Mouse (Mus musculus) midbrain, embryonic 10.5 days (tissue): ENCODE data around the gene Kcnk5. TPM values are rescaled to one million over a fixed set of nuclear protein-coding genes. Genes with fewer than 3 reads are reported as not detected.

ENCODE experiments used
- DNase-seq: peaks from one replicate; pipeline ENCODE4 v3.0.0-alpha.2; 2017; ENCODE audit warnings: low spot score
- H3K27ac ChIP-seq: fragments of 300-500 bp; sonication (generic); replicated peaks from 2 replicates; pipeline ENCODE4 v1.5.1; 2016; ENCODE audit warnings: mild to moderate bottlenecking
- H3K27me3 ChIP-seq: fragments of 300-500 bp; sonication (generic); 2 replicates; pipeline ENCODE4 v1.6.1; 2016; ENCODE audit warnings: low read depth, mild to moderate bottlenecking; ENCODE audit not compliant: poor library complexity, severe bottlenecking
- H3K36me3 ChIP-seq: fragments of 300-500 bp; sonication (generic); 2 replicates; pipeline ENCODE4 v1.6.1; 2016; ENCODE audit warnings: mild to moderate bottlenecking, moderate library complexity
- H3K4me1 ChIP-seq: fragments of 300-500 bp; sonication (generic); 2 replicates; pipeline ENCODE4 v1.6.1; 2016
- H3K4me3 ChIP-seq: fragments of 300-500 bp; sonication (generic); 2 replicates; pipeline ENCODE4 v1.5.1; 2016; ENCODE audit warnings: mild to moderate bottlenecking, moderate library complexity
- H3K9me3 ChIP-seq: fragments of 300-500 bp; sonication (generic); replicated peaks from 2 replicates; pipeline ENCODE4 v1.6.1; 2016; ENCODE audit warnings: mild to moderate bottlenecking
- WGBS: fragments of 180-500 bp; shearing (Covaris S2); methylation state at CpG from one replicate; pipeline ENCODE4 v1.1.7; 2016; 5-methylcytosine and 5-hydroxymethylcytosine counted together
- polyA plus RNA-seq: library from polyadenylated mRNA; unstranded; fragments of >200 nt; fragmentation: Nextera tagmentation; extraction: Ambion mirVana; gene quantifications from 2 replicates; pipeline ENCODE4 v1.2.1, GENCODE M21; 2016

Kcnk5 gene
- polyA plus RNA-seq, 1 experiment from 2014 or later, result 10.2 TPM

DNA sequence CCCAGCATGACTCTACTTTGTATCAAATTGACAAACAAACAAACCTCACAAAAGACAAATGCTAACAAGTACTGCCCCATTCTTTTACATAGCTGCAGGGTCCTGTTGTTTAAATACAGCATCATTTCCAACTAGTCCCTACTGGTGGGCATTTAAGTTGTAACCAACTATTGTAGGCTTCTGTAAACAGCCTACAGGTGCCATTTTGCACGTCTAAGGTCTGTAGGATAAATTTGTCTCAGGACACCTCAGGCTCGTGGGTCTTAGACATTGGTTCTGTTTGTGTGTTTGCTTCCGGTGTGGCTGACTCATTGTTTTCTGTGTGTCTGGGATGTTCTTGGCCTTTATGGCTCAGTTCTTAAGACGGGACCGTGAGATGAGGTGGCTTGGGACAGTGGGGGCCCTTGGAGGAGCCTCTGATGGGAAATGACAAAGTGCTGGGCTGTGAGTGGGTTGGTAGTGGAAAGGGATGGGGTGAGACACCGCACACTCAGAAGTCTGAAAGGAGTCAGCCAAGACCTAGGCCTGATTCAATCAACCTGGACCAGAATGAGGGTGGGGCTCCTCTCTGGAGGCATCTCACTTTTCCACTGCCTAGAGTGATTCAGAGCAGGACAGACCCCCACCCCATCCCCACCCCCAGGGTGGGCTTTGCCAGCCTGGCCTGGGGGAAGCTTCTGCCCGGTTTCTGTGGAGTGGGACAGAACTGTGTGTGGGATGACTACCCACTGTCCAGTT is 35.1 kb upstream of the Kcnk5 start:
- Histone ChIP-seq H3K4me1 (peaks cover 34% of the 10 kb centered on the region), H3K9me3 (no peaks in the 10 kb centered on the region), H3K36me3 (no peaks in the 10 kb centered on the region), H3K27me3 (peaks cover 20% of the 10 kb centered on the region; the same call in 1 of the 2 replicates), H3K4me3 (no peak overlapping the region), H3K27ac (0 out of 2 replicates have a peak overlapping the region, but pooled peaks have one; percentile 38)
- 78% methylated on average over 7 of the region's 7 CpGs for WGBS
- DNase-seq, result no peak

DNA sequence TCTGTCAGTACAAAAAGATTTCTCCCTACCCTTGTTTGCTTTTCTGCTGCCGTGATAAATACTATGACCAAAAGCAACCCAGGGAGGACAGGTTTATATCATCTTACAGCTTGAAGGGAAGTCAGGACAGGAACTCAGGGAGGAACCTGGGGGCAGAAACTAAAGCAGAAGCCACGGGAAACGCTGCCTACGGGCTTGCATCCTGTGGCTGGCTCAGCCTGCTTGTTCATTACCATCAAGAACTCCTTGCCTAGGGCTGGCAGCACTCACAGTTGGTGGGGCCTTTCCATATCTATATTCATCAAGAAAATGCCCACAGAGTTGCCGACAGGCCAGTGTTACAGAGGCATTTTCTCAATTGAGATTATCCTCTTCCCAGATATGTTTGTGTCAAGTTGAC is 34.2 kb upstream of the Kcnk5 start:
- WGBS, result 74% methylated on average over 5 of the region's 5 CpGs
- Histone ChIP-seq H3K36me3 (no peaks in the 10 kb centered on the region), H3K27ac (no peak overlapping the region), H3K4me3 (no peak overlapping the region), H3K9me3 (no peaks in the 10 kb centered on the region), H3K27me3 (peaks cover 20% of the 10 kb centered on the region; the same call in 1 of the 2 replicates), H3K4me1 (peaks cover 32% of the 10 kb centered on the region)
- DNase-seq, result no peak

DNA sequence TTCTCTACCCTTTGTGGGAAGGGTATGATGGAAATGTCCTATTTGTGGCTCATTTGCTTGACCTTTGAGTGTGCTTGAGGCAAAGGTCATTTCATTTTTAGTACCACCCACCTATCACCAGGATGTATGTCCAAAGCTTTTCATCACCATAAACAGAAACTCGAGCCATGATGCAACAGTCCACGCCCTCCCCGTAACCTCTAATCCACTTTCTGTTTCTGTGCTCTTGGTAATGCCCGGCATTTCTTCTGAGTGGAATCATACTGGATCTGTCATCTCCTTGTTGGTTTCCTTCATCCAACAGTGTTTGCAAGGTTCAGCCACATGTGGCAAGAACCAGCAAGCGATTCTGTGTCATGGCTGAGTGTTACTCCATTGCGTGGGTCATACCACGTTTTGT is 32.5 kb upstream of the Kcnk5 start:
- DNase-seq, result no peak

DNA sequence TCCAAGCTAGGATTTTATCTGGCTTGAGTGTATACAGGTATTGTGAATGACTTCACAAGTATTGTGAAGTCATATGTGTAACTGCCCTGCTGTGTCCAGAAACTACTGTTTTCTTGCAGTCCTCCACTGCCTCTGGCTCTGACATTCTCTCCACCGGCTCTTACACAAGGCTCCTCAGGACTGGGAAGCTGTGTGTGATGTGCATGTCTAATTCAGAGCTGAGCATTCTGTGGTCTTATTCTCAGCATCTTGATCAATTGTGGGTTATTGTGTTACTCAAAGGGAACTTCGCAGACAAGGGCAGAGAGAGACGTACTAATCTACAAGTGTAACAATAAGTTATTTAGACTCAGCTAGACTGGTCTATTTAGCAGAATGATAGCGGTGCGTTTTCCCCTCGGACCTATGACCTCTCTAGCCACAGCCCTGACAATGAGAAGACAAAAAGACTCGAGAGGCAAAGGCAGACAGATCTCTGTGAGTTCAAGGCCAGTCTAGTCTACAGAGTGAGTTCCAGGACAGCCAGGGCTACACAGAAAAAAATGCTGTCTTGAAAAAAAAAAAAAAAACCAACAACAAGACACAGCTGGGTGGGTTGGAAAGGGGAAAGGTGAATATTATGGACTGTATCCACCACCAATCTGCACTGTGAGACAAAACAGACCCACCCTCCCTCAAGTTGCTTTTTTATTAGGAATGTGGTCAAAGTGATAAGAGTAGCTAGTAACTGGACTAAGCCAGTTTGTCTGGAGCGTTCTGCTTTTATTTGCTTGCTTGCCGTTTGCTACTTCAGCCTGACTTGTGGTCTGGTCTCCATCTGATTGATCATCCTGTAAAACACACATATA is 30.4 kb upstream of the Kcnk5 start:
- no peaks in the 10 kb centered on the region for H3K9me3 ChIP-seq
- H3K27ac ChIP-seq, result peak overlapping the region; percentile 15; the same call in 1 of the 2 replicates
- H3K27me3 ChIP-seq, result peaks cover 41% of the 10 kb centered on the region
- no peaks in the 10 kb centered on the region for H3K36me3 ChIP-seq
- 45% methylated on average over 9 of the region's 9 CpGs for WGBS
- peak; percentile 23 for DNase-seq
- no peak overlapping the region for H3K4me3 ChIP-seq
- peaks cover 34% of the 10 kb centered on the region for H3K4me1 ChIP-seq

More for the DNA sequence above, 32.5 kb upstream of the Kcnk5 start:
- H3K27me3 ChIP-seq, result peaks cover 34% of the 10 kb centered on the region
- H3K27ac ChIP-seq, result no peak overlapping the region
- H3K36me3 ChIP-seq, result no peaks in the 10 kb centered on the region
- H3K9me3 ChIP-seq, result no peaks in the 10 kb centered on the region
- peaks cover 32% of the 10 kb centered on the region for H3K4me1 ChIP-seq
- WGBS, result 90% methylated on average over 7 of the region's 7 CpGs
- no peak overlapping the region for H3K4me3 ChIP-seq

DNA sequence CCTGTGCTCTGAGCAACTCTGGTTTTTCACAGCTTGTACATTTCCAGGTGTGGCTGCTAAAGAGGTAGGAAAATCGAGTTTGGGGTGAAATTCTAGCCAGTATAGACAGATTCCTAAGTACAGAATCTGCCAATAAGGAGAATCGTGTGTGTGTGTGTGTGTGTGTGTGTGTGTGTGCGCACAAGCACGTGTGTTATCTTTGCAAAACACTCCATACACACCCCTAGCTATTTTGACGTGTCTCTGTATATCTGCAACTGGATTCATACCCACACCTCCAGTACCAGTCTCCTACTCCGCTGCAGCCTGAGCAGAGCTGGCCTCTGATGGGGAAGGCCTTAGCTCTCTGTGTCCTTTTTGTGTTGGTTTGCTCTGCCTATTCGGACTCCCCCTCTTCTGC is 28.3 kb upstream of the Kcnk5 start:
- Histone ChIP-seq H3K9me3 (no peaks in the 10 kb centered on the region), H3K36me3 (no peaks in the 10 kb centered on the region), H3K27ac (no peak overlapping the region), H3K4me1 (peaks cover 32% of the 10 kb centered on the region), H3K27me3 (peaks cover 29% of the 10 kb centered on the region), H3K4me3 (no peak overlapping the region)
- 82% methylated on average over 7 of the region's 7 CpGs for WGBS
- no peak for DNase-seq

DNA sequence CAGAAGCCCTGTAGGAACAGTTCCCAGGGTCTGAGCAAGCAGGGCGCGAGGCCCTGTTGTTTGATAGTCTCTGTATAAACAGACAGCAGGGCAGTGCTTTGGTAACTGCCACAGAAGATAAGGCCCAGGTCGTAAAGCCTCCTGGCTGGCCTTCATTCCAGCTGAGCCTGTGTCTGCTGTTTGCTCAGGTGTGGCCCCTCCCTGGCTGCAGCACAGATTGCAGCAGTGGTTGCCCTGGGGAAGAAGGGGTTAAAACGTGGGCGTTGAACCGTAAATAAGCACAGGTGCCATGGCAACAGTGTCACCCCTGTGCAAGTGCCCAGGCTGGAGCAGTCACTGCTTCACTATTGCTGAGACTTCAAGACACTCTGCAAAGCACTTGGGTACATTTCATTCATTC is 26.8 kb upstream of the Kcnk5 start:
- no peaks in the 10 kb centered on the region for H3K9me3 ChIP-seq
- DNase-seq, result peak; percentile 37
- 16% methylated on average over 6 of the region's 6 CpGs for WGBS
- H3K36me3 ChIP-seq, result no peaks in the 10 kb centered on the region
- H3K27ac ChIP-seq, result 0 out of 2 replicates have a peak overlapping the region, but pooled peaks have one; percentile 42
- H3K4me3 ChIP-seq, result no peak overlapping the region
- peaks cover 37% of the 10 kb centered on the region for H3K27me3 ChIP-seq
- peaks cover 32% of the 10 kb centered on the region for H3K4me1 ChIP-seq

DNA sequence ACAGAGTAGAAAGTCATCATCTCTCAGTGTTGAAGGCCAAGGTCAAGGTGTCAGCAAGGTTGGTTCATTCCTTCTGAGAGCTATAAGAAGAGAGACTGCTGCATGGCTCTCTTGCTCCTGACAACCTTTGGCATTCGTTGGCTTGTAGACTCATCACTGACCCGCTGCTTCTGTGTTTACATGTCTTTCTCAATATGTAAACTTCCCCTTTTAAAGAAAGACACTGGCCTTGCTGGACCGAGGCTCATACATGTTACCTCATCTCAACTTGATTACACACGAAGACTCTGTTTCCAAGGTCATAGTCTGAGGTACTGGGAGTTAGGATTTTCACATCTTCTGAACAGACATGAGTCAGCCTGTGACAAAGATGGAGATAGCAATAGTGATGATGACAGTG is 24.1 kb upstream of the Kcnk5 start:
- 87% methylated on average over 4 of the region's 4 CpGs for WGBS
- Histone ChIP-seq H3K27me3 (peaks cover 33% of the 10 kb centered on the region), H3K4me1 (peaks cover 23% of the 10 kb centered on the region), H3K4me3 (no peak overlapping the region), H3K36me3 (no peaks in the 10 kb centered on the region), H3K27ac (no peak overlapping the region), H3K9me3 (no peaks in the 10 kb centered on the region)
- DNase-seq, result no peak

DNA sequence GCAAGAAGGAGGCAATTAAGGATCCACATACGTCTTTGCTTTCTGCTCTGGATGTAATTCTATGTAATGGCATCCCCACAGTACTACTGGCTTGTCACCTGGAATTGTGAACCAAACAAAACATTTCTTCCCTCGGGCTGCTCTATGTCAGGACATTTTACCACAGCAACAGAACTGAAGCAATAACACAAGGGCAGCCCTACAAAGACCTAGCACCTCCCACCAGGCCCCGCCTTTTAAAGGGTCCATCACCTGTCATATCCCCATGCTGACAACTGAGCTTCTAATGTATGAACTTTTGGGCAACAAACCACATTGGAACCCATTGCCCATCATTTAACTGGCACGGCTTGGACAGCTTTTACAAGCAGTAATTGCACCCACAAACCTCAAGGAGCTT is 21.7 kb upstream of the Kcnk5 start:
- Histone ChIP-seq H3K9me3 (no peaks in the 10 kb centered on the region), H3K4me1 (peaks cover 12% of the 10 kb centered on the region), H3K4me3 (no peak overlapping the region), H3K36me3 (no peaks in the 10 kb centered on the region), H3K27ac (no peak overlapping the region), H3K27me3 (peaks cover 29% of the 10 kb centered on the region)
- WGBS, result 72% methylated on average over 4 of the region's 4 CpGs
- no peak for DNase-seq

DNA sequence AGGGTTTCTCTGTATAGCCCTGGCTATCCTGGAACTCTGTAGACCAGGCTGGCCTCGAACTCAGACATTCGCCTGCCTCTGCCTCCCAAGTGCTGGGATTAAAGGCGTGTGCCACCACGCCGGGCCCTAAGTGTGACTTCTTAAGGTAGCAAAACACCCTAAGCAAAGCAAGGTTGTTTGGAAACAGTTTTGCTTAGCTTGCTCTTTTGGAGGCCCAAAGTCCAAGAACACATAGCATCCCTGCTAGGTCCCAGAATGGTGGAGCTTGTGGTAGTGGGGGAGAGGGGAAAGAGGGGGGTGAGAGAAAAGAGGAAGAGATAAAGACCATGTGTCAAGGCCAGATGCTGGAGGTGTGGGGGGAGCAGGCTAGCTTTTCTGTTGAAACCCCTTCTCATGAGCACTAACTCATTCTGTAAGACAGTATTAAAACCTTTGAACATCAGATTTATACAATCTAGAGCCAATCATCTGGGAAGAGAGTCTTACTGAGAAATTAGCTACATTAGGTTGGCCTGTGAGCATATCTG is 21.1 kb upstream of the Kcnk5 start:
- Histone ChIP-seq H3K4me3 (no peak overlapping the region), H3K36me3 (no peaks in the 10 kb centered on the region), H3K27me3 (peaks cover 27% of the 10 kb centered on the region; the same call in 1 of the 2 replicates), H3K9me3 (no peaks in the 10 kb centered on the region), H3K27ac (no peak overlapping the region), H3K4me1 (peaks cover 7% of the 10 kb centered on the region; the same call in 1 of the 2 replicates)
- DNase-seq, result no peak
- WGBS, result 92% methylated on average over 5 of the region's 5 CpGs

DNA sequence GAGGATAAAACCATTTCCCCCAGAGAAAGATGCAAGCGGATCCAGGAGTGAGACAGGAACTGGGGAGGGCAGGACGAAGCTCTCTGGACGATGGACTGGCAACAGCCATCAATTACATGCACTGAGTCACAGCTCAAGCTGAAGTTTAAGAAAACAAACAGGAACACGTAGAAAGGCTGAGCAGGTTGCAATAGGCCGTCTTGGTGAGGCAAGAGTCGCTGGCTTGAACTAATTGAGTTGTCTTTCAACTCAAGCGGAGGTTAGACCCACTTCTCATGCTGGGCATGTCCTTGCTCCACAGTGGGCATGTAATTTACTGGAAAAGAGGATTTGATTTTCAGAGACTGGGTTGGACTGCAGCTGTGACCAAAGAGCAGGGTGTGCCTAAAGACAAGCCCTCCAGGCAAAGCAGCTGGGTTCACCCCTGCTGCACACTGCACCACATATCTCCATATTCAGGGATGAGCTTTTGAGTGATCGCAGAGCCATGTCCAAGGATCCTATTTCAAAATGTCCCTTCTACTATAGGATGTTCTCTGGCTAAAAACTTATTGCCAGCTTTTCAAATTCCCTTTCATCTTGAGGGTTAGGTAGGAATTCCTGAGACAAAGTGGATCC is 19.6 kb upstream of the Kcnk5 start:
- no peak for DNase-seq
- 0 out of 2 replicates have a peak overlapping the region, but pooled peaks have one; percentile 13 for H3K27ac ChIP-seq
- no peaks in the 10 kb centered on the region for H3K36me3 ChIP-seq
- H3K27me3 ChIP-seq, result peaks cover 27% of the 10 kb centered on the region; the same call in 1 of the 2 replicates
- no peak overlapping the region for H3K4me3 ChIP-seq
- H3K4me1 ChIP-seq, result peaks cover 7% of the 10 kb centered on the region; the same call in 1 of the 2 replicates
- 59% methylated on average over 8 of the region's 8 CpGs for WGBS
- H3K9me3 ChIP-seq, result no peaks in the 10 kb centered on the region

DNA sequence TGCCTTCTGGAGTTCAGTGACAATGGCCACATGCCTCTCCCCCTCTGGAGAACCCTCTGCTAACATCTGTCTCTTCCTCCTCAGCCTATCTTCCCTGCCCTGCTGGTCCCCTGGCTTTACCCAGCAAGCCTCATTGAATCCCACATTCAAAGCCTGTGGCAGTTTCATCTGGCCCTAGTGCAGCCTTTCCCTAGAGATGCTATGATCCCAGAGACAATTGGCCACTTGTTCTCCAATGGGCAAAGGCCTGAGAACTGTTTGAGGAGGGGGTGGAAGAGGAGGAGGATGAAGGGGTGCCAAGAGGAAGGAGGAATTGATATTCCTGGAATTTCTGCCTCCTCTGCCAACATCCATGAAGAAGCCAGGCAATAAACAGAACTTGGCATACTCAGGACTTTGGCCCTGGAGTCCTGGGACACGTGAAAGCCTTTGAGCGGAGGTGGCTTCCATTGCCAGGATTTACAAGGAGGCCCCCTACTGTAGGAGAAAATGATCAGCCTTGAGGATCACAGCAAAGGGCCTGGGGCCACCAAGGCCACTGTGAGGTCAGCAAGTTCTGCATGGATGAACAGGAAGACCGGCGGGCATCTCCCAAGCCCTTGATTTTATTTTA is 11.6 kb upstream of the Kcnk5 start:
- no peak for DNase-seq
- no peaks in the 10 kb centered on the region for H3K27me3 ChIP-seq
- no peak overlapping the region for H3K27ac ChIP-seq
- no peaks in the 10 kb centered on the region for H3K9me3 ChIP-seq
- WGBS, result 91% methylated on average over 4 of the region's 4 CpGs
- no peaks in the 10 kb centered on the region for H3K4me1 ChIP-seq
- no peak overlapping the region for H3K4me3 ChIP-seq
- no peaks in the 10 kb centered on the region for H3K36me3 ChIP-seq

DNA sequence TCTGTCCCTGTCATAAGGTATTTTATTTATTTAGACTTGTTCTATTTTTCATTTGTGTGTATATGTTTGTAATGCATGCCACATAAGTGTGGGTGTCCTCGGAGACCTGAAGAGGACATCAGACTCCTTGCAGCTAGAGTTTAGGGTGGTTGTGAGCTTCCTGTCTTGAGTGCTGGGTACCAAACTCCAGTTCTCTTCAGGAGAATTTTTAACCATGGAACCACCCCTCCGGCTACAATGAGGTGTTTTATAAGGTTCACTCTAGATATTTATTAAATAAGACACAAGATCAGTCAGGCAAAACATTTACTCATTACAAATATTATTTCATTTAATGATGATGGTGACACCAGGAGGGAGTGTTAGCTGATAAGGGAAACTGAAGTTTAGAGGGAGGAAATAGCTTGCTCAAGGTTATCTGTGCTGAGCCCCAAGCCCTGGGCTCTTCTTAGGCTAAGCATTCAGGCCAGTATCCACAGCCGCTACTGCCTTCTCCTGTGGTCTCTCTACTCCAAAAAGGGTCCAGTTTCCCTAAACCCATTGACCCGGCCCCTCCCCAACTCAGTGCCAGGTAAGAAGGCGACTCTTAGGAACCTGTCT is 9.6 kb upstream of the Kcnk5 start:
- Histone ChIP-seq H3K27me3 (no peaks in the 10 kb centered on the region), H3K36me3 (no peaks in the 10 kb centered on the region), H3K4me3 (no peak overlapping the region), H3K4me1 (no peaks in the 10 kb centered on the region), H3K27ac (no peak overlapping the region), H3K9me3 (no peaks in the 10 kb centered on the region)
- WGBS, result 91% methylated on average over 5 of the region's 5 CpGs
- no peak for DNase-seq
